Mouse (Mus musculus) liver, adult (tissue): ENCODE data around the gene Hist1h3d.
"Not testable (repeated sequence)": the region's sequence is repeated elsewhere in the genome, so short reads cannot be mapped to it uniquely, and the experiment has no call there.

Source experiments
- GATA4 ChIP-seq: IDR thresholded peaks from 2 replicates; pipeline ENCODE4 v1.6.1; 2014; ENCODE audit warnings: mild to moderate bottlenecking, low read length; ENCODE audit not compliant: insufficient replicate concordance

Hist1h3d gene

DNA sequence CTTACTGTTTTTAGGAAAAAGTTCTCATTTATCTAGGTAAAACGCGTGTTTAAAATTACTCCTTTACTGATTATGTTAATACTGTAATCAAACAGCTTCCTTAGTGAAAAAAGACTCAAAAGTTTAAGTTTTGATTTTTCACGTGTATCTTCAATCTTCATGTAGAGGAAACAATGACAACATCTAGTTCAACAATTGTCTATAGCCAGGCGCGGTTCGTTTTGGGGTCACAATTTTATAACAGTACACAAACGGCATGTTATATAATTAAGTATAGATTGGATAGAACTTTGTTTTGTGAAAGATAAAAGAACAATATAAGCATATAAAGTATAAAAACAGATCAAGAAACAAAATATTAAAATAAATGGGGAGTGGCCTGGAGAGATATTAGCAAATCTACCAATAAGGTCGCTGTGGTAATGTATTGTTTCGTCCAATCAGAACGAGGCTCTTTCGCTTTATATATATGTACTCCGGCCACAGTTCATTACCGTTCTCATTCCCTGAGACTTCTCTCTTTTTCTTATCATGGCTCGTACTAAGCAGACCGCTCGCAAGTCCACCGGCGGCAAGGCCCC, at the start of gene Hist1h3d:
TSS of gene Hist1h3d (plus strand) at position 493 of the 581 bp plus-strand sequence.
- no peak for TF ChIP-seq GATA4

GRCm38 (mm10) chr13:23525901-23526300, 49.7 kb upstream of the Hist1h3d start:
- no peak for TF ChIP-seq GATA4

GRCm38 (mm10) chr13:23526312-23526711, 49.3 kb upstream of the Hist1h3d start:
- TF ChIP-seq GATA4, result no peak

DNA sequence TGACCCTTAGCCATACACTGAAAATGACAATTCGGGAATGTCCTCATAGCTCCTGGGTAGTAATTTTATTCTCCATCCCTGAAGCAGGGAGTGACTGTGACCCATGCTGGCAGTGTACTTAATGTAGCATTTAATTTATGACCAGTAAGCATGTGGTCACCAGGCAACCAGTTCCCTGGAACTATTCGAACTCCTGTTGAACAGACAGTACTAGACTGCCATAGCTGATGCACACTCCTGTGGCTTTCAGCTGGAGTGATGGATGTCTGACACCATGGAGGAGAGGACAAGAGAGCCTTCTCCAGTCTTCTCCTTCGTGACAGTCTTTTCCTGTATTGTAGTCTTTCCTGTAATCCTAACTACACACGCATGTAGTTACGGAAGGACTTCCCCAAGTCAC, 46.6 kb upstream of the Hist1h3d start:
- TF ChIP-seq GATA4, result no peak

- TF ChIP-seq GATA4, result no peak
These were observed 45.9 kb upstream of the Hist1h3d start for GRCm38 (mm10) chr13:23529480-23530165.

- peak; percentile 10; the same call in 1 of the 2 replicates for TF ChIP-seq GATA4
These were observed 45.2 kb upstream of the Hist1h3d start for GRCm38 (mm10) chr13:23530181-23530900.

- TF ChIP-seq GATA4, result no peak; the same call in 1 of the 2 replicates
These were observed 44.4 kb upstream of the Hist1h3d start, which contains the start of gene Hist1h4h for GRCm38 (mm10) chr13:23530901-23531875. Hist1h4h (plus strand) TSS chr13:23531050.

DNA sequence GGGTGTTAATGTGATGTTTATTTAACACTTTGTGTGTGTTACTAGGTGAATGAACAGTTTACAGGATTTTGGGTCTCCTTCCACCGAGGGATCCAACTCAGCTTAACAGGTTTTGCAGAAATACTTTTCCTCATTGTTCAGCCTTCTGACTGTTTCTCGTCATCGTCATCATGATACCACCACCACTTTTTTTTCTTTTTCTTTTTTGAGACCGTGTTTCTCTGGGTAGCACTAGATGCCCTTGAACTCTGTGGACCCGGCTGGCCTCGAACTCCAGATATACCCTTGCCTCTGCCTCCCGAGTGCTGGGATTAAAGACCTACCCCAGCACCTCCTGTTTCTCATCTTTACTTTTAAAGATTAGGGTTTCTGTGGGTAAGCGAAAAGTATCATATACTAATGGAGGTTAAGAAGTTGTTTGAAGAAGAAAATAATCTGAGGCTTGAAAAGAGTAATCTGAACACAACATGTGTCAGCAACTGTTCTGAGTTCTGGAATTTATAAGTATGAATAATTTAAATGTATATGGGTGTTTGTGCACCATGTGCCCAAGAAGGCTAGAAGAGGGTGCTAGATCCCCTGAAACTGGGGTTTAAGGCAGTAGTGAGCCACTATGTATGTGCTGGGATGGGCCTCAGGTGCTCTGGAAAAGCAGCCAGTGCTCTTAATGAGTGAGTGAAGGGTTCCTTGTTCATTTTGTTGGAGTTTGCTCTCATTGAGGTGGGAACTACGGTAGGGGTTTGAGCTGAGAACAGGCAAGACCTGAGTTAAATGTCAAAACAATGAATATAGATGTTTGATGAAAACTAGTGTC, 43.1 kb upstream of the Hist1h3d start:
- TF ChIP-seq GATA4, result no peak

DNA sequence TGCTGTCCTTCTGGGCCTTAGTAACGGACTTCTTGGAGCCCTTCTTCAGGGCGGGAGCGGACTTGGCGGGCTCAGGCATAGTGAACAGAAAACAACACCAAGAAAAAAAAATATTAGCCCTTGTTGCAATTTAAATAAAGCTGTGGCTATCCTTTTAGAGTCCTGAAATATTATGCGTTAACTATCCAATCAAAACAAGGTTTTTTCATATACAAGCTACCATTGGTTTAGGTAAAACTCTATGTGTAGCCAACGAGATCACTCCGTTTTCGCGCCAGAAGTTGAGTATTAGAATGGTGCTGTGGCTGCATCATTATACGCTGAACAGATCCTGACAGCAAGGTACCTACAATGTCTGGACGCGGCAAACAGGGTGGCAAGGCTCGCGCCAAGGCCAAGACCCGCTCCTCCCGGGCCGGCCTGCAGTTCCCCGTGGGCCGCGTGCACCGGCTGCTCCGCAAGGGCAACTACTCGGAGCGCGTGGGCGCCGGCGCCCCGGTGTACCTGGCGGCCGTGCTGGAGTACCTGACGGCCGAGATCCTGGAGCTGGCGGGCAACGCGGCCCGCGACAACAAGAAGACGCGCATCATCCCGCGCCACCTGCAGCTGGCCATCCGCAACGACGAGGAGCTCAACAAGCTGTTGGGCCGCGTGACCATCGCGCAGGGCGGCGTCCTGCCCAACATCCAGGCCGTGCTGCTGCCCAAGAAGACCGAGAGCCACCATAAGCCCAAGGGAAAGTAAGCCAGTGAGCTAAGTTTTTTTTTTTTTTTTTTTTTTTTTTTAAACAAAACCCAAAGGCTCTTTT, 41.8 kb upstream of the Hist1h3d start, which contains the start of gene Hist1h2af:
TSS of gene Hist1h2af (plus strand) at position 347 of the 808 bp plus-strand sequence.
- not testable (repeated sequence) for TF ChIP-seq GATA4

- no peak for TF ChIP-seq GATA4
These were observed 41.0 kb upstream of the Hist1h3d start for GRCm38 (mm10) chr13:23534368-23535131.

GRCm38 (mm10) chr13:23535137-23536075, 40.2 kb upstream of the Hist1h3d start, which contains the start of gene Hist1h3g:
Hist1h3g (plus strand) TSS chr13:23535422.
- not testable (repeated sequence) for TF ChIP-seq GATA4

DNA sequence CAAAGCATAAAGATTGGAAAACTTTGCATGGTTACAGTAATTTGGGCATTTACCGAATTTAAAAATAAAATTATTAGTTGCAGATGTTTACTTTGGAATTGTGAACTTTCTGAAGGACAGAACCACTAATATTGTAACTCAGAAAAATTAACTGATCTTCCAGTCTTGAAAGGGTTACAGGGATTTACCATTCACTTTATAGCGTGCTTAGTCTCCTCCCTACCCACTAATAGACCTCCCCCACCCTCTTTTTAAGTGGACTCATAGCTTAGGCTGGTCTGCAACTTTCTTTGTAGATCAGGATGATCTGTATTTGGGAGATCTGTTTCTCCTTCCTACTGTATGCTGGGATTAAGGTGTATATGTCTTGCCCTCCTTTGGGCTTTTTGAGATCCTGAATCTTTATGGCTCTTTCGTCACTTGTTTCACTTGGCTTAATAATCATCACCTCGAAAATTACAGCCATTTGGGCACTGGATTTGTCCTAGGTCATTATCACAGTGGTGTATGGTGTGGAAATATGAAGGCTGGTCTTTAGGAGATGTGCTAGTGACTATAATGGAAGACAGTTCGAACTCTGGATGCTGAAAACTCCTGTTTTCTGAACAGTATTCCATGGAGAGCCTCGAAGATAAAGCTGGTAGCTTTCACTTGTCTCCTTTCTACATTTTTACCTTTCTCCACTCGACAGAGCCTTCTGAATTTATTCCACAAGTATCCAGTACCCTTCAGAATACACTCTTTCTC, 39.3 kb upstream of the Hist1h3d start:
- no peak for TF ChIP-seq GATA4
